Mouse (Mus musculus) ES-Bruce4 (cell line): ENCODE measurements at regions not wholly inside any gene's neighbourhood (a gene's known extent, or its start where the extent isn't known, plus 50 kb on each side); places are given as distances from the start of the nearest gene placed in this dataset.

Experiments used
- H3K27ac ChIP-seq: 2 replicates; pipeline ENCODE4 v1.5.1; 2012; ENCODE audit warnings: low read length, inconsistent platforms; ENCODE audit not compliant: insufficient read depth
- H3K27me3 ChIP-seq: 2 replicates; pipeline ENCODE4 v1.6.1; 2012; ENCODE audit warnings: mild to moderate bottlenecking, low read length, inconsistent platforms; ENCODE audit not compliant: control insufficient read depth, poor library complexity, insufficient read depth, severe bottlenecking
- H3K36me3 ChIP-seq: 2 replicates; pipeline ENCODE4 v1.6.1; 2012; ENCODE audit warnings: inconsistent platforms, mild to moderate bottlenecking, low read length, moderate library complexity; ENCODE audit not compliant: control insufficient read depth, poor library complexity, insufficient read depth, severe bottlenecking
- H3K4me1 ChIP-seq: one replicate; pipeline ENCODE4 v1.8.1; 2011; ENCODE audit warnings: low read length; ENCODE audit not compliant: control insufficient read depth, insufficient read depth
- H3K4me3 ChIP-seq: 2 replicates; pipeline ENCODE4 v1.5.1; 2011; ENCODE audit warnings: low read depth, mild to moderate bottlenecking, low read length
- H3K9ac ChIP-seq: 2 replicates; pipeline ENCODE4 v1.6.1; 2012; ENCODE audit warnings: low read depth, mild to moderate bottlenecking, inconsistent platforms; ENCODE audit not compliant: poor library complexity, severe bottlenecking
- H3K9me3 ChIP-seq: replicated peaks from 2 replicates; pipeline ENCODE4 v1.6.1; 2012; ENCODE audit warnings: mild to moderate bottlenecking, low read length, inconsistent platforms; ENCODE audit not compliant: control insufficient read depth, poor library complexity, insufficient read depth, severe bottlenecking
- CTCF ChIP-seq: IDR thresholded peaks from one replicate; pipeline ENCODE4 v1.8.1; 2011; ENCODE audit warnings: low read depth, low read length
- EP300 ChIP-seq: IDR thresholded peaks from 2 replicates; pipeline ENCODE4 v1.6.1; 2011; ENCODE audit warnings: low read depth, low read length; ENCODE audit not compliant: insufficient read depth
- POLR2A ChIP-seq: IDR thresholded peaks from one replicate; pipeline ENCODE4 v1.8.1; 2011; ENCODE audit warnings: low read length; ENCODE audit not compliant: insufficient read depth

- TF ChIP-seq EP300: no peak
- no peak for TF ChIP-seq CTCF
- Histone ChIP-seq H3K4me3 (no peak overlapping the region), H3K27ac (no peak overlapping the region), H3K27me3 (no peaks in the 10 kb centered on the region; the same call in 1 of the 2 replicates), H3K9me3 (no peaks in the 10 kb centered on the region), H3K9ac (no peak overlapping the region), H3K36me3 (no peaks in the 10 kb centered on the region), H3K4me1 (peaks cover 2% of the 10 kb centered on the region)
Measured at GRCm38 (mm10) chr9:15175866-15176265, 63.0 kb upstream of the Vstm5 start.

- H3K27ac ChIP-seq: no peak overlapping the region
- H3K27me3 ChIP-seq: no peaks in the 10 kb centered on the region; the same call in 1 of the 2 replicates
- peaks cover 2% of the 10 kb centered on the region for H3K4me1 ChIP-seq
- H3K9ac ChIP-seq: no peak overlapping the region
- no peaks in the 10 kb centered on the region for H3K36me3 ChIP-seq
- TF ChIP-seq EP300 (no peak), CTCF (no peak), POLR2A (no peak)
- no peaks in the 10 kb centered on the region for H3K9me3 ChIP-seq
- no peak overlapping the region for H3K4me3 ChIP-seq
Measured at GRCm38 (mm10) chr9:15175412-15175811, 63.4 kb upstream of the Vstm5 start.

- peak overlapping the region; percentile 59; the same call in 1 of the 2 replicates for H3K27ac ChIP-seq
- no peaks in the 10 kb centered on the region for H3K36me3 ChIP-seq
- H3K9ac ChIP-seq: no peak overlapping the region
- TF ChIP-seq EP300 (peak; percentile 66; the same call in 1 of the 2 replicates), CTCF (no peak)
- H3K9me3 ChIP-seq: no peaks in the 10 kb centered on the region
- no peak overlapping the region for H3K4me3 ChIP-seq
- peaks cover 2% of the 10 kb centered on the region for H3K4me1 ChIP-seq
- H3K27me3 ChIP-seq: no peaks in the 10 kb centered on the region
Measured at GRCm38 (mm10) chr9:15170911-15171310, 59.0 kb upstream of the Hephl1 start.

GRCm38 (mm10) chr9:15169714-15170113, 57.8 kb upstream of the Hephl1 start:
- Histone ChIP-seq H3K9me3 (no peaks in the 10 kb centered on the region), H3K27me3 (no peaks in the 10 kb centered on the region), H3K27ac (no peak overlapping the region), H3K36me3 (no peaks in the 10 kb centered on the region), H3K4me1 (no peaks in the 10 kb centered on the region), H3K9ac (no peak overlapping the region), H3K4me3 (no peak overlapping the region)
- TF ChIP-seq CTCF: no peak
- no peak for TF ChIP-seq POLR2A
- TF ChIP-seq EP300: no peak

- no peak for TF ChIP-seq CTCF
- no peak for TF ChIP-seq POLR2A
- no peak for TF ChIP-seq EP300
- Histone ChIP-seq H3K4me1 (no peaks in the 10 kb centered on the region), H3K4me3 (no peak overlapping the region), H3K9me3 (no peaks in the 10 kb centered on the region), H3K36me3 (no peaks in the 10 kb centered on the region), H3K27me3 (no peaks in the 10 kb centered on the region), H3K27ac (no peak overlapping the region), H3K9ac (no peak overlapping the region)
Measured at GRCm38 (mm10) chr9:15168961-15169360, 57.1 kb upstream of the Hephl1 start.

- Histone ChIP-seq H3K9ac (no peak overlapping the region), H3K9me3 (peaks cover 9% of the 10 kb centered on the region), H3K27ac (no peak overlapping the region), H3K4me3 (no peak overlapping the region), H3K36me3 (no peaks in the 10 kb centered on the region), H3K4me1 (no peaks in the 10 kb centered on the region), H3K27me3 (no peaks in the 10 kb centered on the region)
- TF ChIP-seq EP300: no peak
- no peak for TF ChIP-seq CTCF
- no peak for TF ChIP-seq POLR2A
Measured at GRCm38 (mm10) chr9:15166896-15167295, 55.0 kb upstream of the Hephl1 start.
